Mouse (Mus musculus): ENCODE data around the gene Gosr1. TPM values are rescaled to one million over a fixed set of nuclear protein-coding genes. Genes with fewer than 3 reads are reported as not detected.
"Not testable (repeated sequence)": the region's sequence is repeated elsewhere in the genome, so short reads cannot be mapped to it uniquely, and the experiment has no call there.

Gene Gosr1
- total RNA-seq, 4 experiments from 2014 or later = 40.7 to 61.7 (median 52.5) TPM

- DNase-seq (ENCODE audit: low spot score in 2 of 2) = no peak
Measured at GRCm38 (mm10) chr11:76735753-76736324, 27.5 kb downstream of the Gosr1 start.

- DNase-seq (ENCODE audit: low spot score in 2 of 2) = no peak
Measured at GRCm38 (mm10) chr11:76734560-76734959, 28.8 kb downstream of the Gosr1 start.

GRCm38 (mm10) chr11:76730650-76731049, 32.7 kb downstream of the Gosr1 start:
- DNase-seq (ENCODE audit: low spot score in 2 of 2) = no peak

- DNase-seq (ENCODE audit: low spot score in 2 of 2) = no peak
Measured at GRCm38 (mm10) chr11:76728093-76728492, 35.3 kb downstream of the Gosr1 start.

GRCm38 (mm10) chr11:76723911-76724310, 39.5 kb downstream of the Gosr1 start:
- no peak for DNase-seq (ENCODE audit: low spot score in 2 of 2)

GRCm38 (mm10) chr11:76717000-76717399, 46.4 kb downstream of the Gosr1 start:
- DNase-seq (ENCODE audit: low spot score in 2 of 2) = no peak

- no peak for DNase-seq (ENCODE audit: low spot score in 2 of 2)
Measured at GRCm38 (mm10) chr11:76709625-76710452, 53.5 kb downstream of the Gosr1 start.

- DNase-seq (ENCODE audit: low spot score in 2 of 2) = no peak
Measured at GRCm38 (mm10) chr11:76708881-76709280, 54.5 kb downstream of the Gosr1 start.

- no peak for DNase-seq (ENCODE audit: low spot score in 2 of 2)
Measured at GRCm38 (mm10) chr11:76708066-76708465, 55.3 kb downstream of the Gosr1 start.

GRCm38 (mm10) chr11:76707656-76708055, 55.7 kb downstream of the Gosr1 start:
- DNase-seq (ENCODE audit: low spot score in 2 of 2) = no peak

- DNase-seq (ENCODE audit: low spot score in 2 of 2) = no peak
Measured at GRCm38 (mm10) chr11:76699626-76700025, 63.8 kb downstream of the Gosr1 start.

- DNase-seq (ENCODE audit: low spot score in 2 of 2) = peak in 1 of 2 experiments; percentile 28
Measured at GRCm38 (mm10) chr11:76695810-76696209, 67.6 kb downstream of the Gosr1 start.

- DNase-seq (ENCODE audit: low spot score in 2 of 2) = no peak
Measured at GRCm38 (mm10) chr11:76692096-76692495, 71.3 kb downstream of the Gosr1 start.

GRCm38 (mm10) chr11:76685604-76686003, 77.8 kb downstream of the Gosr1 start:
- no peak for DNase-seq (ENCODE audit: low spot score in 2 of 2)

- not testable (repeated sequence) for DNase-seq (ENCODE audit: low spot score in 2 of 2)
Measured at GRCm38 (mm10) chr11:76679508-76679907, 83.9 kb downstream of the Gosr1 start, which contains the start of gene Trarg1. Gene Trarg1 (plus strand): TSS chr11:76679808.

Other genes starting within 250 kb of the Gosr1 start
- gene Abr, start 141.3 kb downstream of the Gosr1 start, total RNA-seq (2022) = 100 to 1,000 TPM; 382 to 408 (median 393) TPM
- gene Bhlha9, start 91.1 kb downstream of the Gosr1 start, total RNA-seq (2022) = 1 to 10 TPM; 2.0 to 3.9 (median 2.2) TPM
- under 1 TPM; 0.48 to 0.80 (median 0.56) TPM for gene Trarg1, start 83.8 kb downstream of the Gosr1 start, total RNA-seq (2022)
- gene Cpd, start 83.4 kb upstream of the Gosr1 start, total RNA-seq (2022) = 10 to 100 TPM; 53.6 to 58.6 (median 54.1) TPM
- not detected for gene Tmigd1, start 138.6 kb upstream of the Gosr1 start, total RNA-seq (2022)
- 10 to 100 TPM; 65.4 to 69.3 (median 68.7) TPM for gene Blmh, start 161.2 kb upstream of the Gosr1 start, total RNA-seq (2022)
- not detected for gene Slc6a4, start 235.0 kb upstream of the Gosr1 start, total RNA-seq (2022)

Measured in left cerebral cortex, adult 8-10 months (tissue).